18 mouse cellular contexts compared by ENCODE assay signal in genomic region chr6:36695481-36695880, GRCm38 (mm10).
A peak's percentile ranks its signal among the peaks of the same experiment; 100 is the strongest.
DNase-seq lines count a peak whose midpoint lies in the region; ATAC-seq and TF ChIP-seq lines count a peak whose summit lies in the region.
"Had no signal": no experiment of that assay in that cellular context is flagged by ENCODE, and none has a peak within 500 bp of the region (broad histone marks: within the 10 kb centered on the region; RNA-seq: fewer than 3 reads in every experiment).

No protein-coding gene starts in this region.

- H3K4me1 ChIP-seq in kidney, embryonic 14.5 days (ENCODE audit: control insufficient read depth, insufficient read depth, low read length) = no peaks in the 10 kb centered on the region; the same call in 1 of the 2 replicates
- H3K4me1 ChIP-seq in embryonic fibroblast, embryonic 13.5 days (ENCODE audit: control insufficient read depth, insufficient read depth, low read length) = peaks cover 5% of the 10 kb centered on the region
- H3K4me1 ChIP-seq: forebrain, embryonic 13.5 days; midbrain, embryonic 15.5 days had no signal

- no peak overlapping the region for H3K4me3 ChIP-seq in kidney, embryonic 14.5 days (ENCODE audit: low read length)
- no peak overlapping the region for H3K4me3 ChIP-seq in embryonic fibroblast, embryonic 13.5 days (ENCODE audit: insufficient read depth, low read length)
- H3K4me3 ChIP-seq: erythroblast, embryonic 14.5 days; forebrain, embryonic 13.5 days; limb, embryonic 15.5 days; midbrain, embryonic 15.5 days had no signal

- DNase-seq in kidney, postnatal 10 days = no peak
- peak; percentile 55 for DNase-seq in 3T3-L1 (ENCODE audit: low read depth, low spot score)
- DNase-seq in adipocyte (ENCODE audit: low spot score) = peak; percentile 42
- DNase-seq in left cerebral cortex, postnatal 4 days = no peak
- no peak for DNase-seq in spleen, postnatal 36 days (ENCODE audit: low spot score in 2 of 2)
- DNase-seq: adrenal gland, adult 8-10 months; cerebellum, adult 9-10 months; gastrocnemius, postnatal 25 days; liver, postnatal 0 days; lung, postnatal 14 days; retina, postnatal 1 day had no signal

- no peak overlapping the region for H3K27ac ChIP-seq in kidney, embryonic 14.5 days (ENCODE audit: low read depth, low read length)
- peak overlapping the region; percentile 77 for H3K27ac ChIP-seq in embryonic fibroblast, embryonic 13.5 days (ENCODE audit: insufficient read depth, low read length)
- H3K27ac ChIP-seq: forebrain, embryonic 13.5 days; limb, embryonic 15.5 days; midbrain, embryonic 15.5 days had no signal

- H3K4me2 ChIP-seq in kidney, embryonic 14.5 days (replicated peaks; ENCODE audit: low read depth, low read length) = no peak overlapping the region
- H3K4me2 ChIP-seq: forebrain, embryonic 13.5 days; limb, embryonic 15.5 days; midbrain, embryonic 15.5 days had no signal

- 24% methylated on average over 3 of the region's 3 CpGs for WGBS in kidney, embryonic 14.5 days

- H3K9me3 ChIP-seq in kidney, embryonic 14.5 days (ENCODE audit: control insufficient read depth, low read length) = no peaks in the 10 kb centered on the region
- H3K9me3 ChIP-seq: forebrain, embryonic 13.5 days; limb, embryonic 15.5 days; midbrain, embryonic 15.5 days had no signal

- H3K36me3 ChIP-seq in kidney, embryonic 14.5 days (ENCODE audit: control insufficient read depth, insufficient read depth, low read length) = no peaks in the 10 kb centered on the region
- H3K36me3 ChIP-seq: limb, embryonic 15.5 days; midbrain, embryonic 15.5 days had no signal

- H3K9ac ChIP-seq in kidney, embryonic 14.5 days (ENCODE audit: low read depth, low read length) = no peak overlapping the region
- H3K9ac ChIP-seq: forebrain, embryonic 13.5 days; limb, embryonic 15.5 days; liver, postnatal 0 days; midbrain, embryonic 15.5 days had no signal

- no peak for TF ChIP-seq CTCF in embryonic fibroblast, embryonic 13.5 days (IDR thresholded peaks at IDR 0.05; ENCODE audit: borderline replicate concordance, insufficient read depth, low read length)

- intact Hi-C loops in left cerebral cortex, postnatal 4 days (cut with DNase I) = no loop called here

- no peaks in the 10 kb centered on the region for H3K27me3 ChIP-seq in kidney, embryonic 14.5 days (ENCODE audit: control insufficient read depth, insufficient read depth, low read length)
- H3K27me3 ChIP-seq: forebrain, embryonic 13.5 days; limb, embryonic 15.5 days; midbrain, embryonic 15.5 days had no signal

- ATAC-seq in kidney, embryonic 14.5 days (ENCODE audit: low FRiP score, low TSS enrichment) = peak; percentile 57
- ATAC-seq in inflammation-experienced regulatory T-cells, adult 6 months = no peak
- ATAC-seq: forebrain, embryonic 13.5 days; liver, postnatal 0 days; midbrain, embryonic 15.5 days had no signal

- no peak for TF ChIP-seq POLR2A in embryonic fibroblast, embryonic 13.5 days (IDR thresholded peaks at IDR 0.05; ENCODE audit: low read depth, low read length)

Comparison
In these comparisons a context has a peak if more than half of its experiments do, and no peak if none do; other contexts are left out.
1. DNase-seq: peak in 3T3-L1 (single experiment) and adipocyte (single experiment); none in kidney, postnatal 10 days (single experiment), left cerebral cortex, postnatal 4 days (single experiment) and spleen, postnatal 36 days (0 of 2).